Mouse (Mus musculus) embryonic facial prominence, embryonic 14.5 days (tissue): Measurements from ENCODE around the gene Foxp1. TPM values are rescaled to one million over a fixed set of nuclear protein-coding genes. Genes with fewer than 3 reads are reported as not detected.

Experiments
- ATAC-seq: fragments of 200-750 bp; cut with Nextera tagmentation; 2 replicates; pipeline ENCODE4 v1.8.0; 2017; ENCODE audit warnings: low read depth, moderate number of reproducible peaks, moderate TSS enrichment
- DNase-seq: peaks from one replicate; pipeline ENCODE4 v3.0.0-alpha.2; 2015; ENCODE audit warnings: low spot score
- H3K27ac ChIP-seq: fragments of 300-500 bp; sonication (generic); replicated peaks from 2 replicates; pipeline ENCODE4 v1.5.1; 2014; ENCODE audit warnings: low read depth, mild to moderate bottlenecking, low read length, moderate library complexity
- H3K27me3 ChIP-seq: fragments of 300-500 bp; sonication (generic); replicated peaks from 2 replicates; pipeline ENCODE4 v1.6.1; 2014; ENCODE audit warnings: low read length; ENCODE audit not compliant: control insufficient read depth, insufficient read depth
- H3K36me3 ChIP-seq: fragments of 300-500 bp; sonication (generic); 2 replicates; pipeline ENCODE4 v1.6.1; 2014; ENCODE audit warnings: low read length, mixed read lengths; ENCODE audit not compliant: control insufficient read depth, insufficient read depth
- H3K4me1 ChIP-seq: fragments of 300-500 bp; sonication (generic); 2 replicates; pipeline ENCODE4 v1.6.1; 2014; ENCODE audit warnings: antibody characterized with exemption, low read length; ENCODE audit not compliant: control insufficient read depth, insufficient read depth
- H3K4me2 ChIP-seq: fragments of 300-500 bp; sonication (generic); 2 replicates; pipeline ENCODE4 v1.6.1; 2014; ENCODE audit warnings: low read depth, mild to moderate bottlenecking, low read length, moderate library complexity, mixed read lengths
- H3K4me3 ChIP-seq: fragments of 300-500 bp; sonication (generic); 2 replicates; pipeline ENCODE4 v1.5.1; 2014; ENCODE audit warnings: low read depth, mild to moderate bottlenecking, low read length
- H3K9ac ChIP-seq: fragments of 300-500 bp; sonication (generic); 2 replicates; pipeline ENCODE4 v1.6.1; 2014; ENCODE audit warnings: low read depth, mild to moderate bottlenecking, low read length, moderate library complexity, mixed read lengths
- H3K9me3 ChIP-seq: fragments of 300-500 bp; sonication (generic); 2 replicates; pipeline ENCODE4 v1.6.1; 2016; ENCODE audit warnings: low read length; ENCODE audit not compliant: control insufficient read depth
- WGBS: fragments of 180-500 bp; shearing (Covaris S2); extraction: QIAGEN DNeasy Blood & Tissue Kit; methylation state at CpG from one replicate; pipeline ENCODE4 v1.1.7; 2014; 5-methylcytosine and 5-hydroxymethylcytosine counted together
- polyA plus RNA-seq: library from polyadenylated mRNA; unstranded; fragments of >200 nt; fragmentation: Nextera tagmentation; extraction: Ambion mirVana; gene quantifications from 2 replicates; pipeline ENCODE4 v1.2.1, GENCODE M21; 2014

Gene Foxp1
- polyA plus RNA-seq, 1 experiment from 2014 or later = 80.1 TPM

GRCm38 (mm10) chr6:99050288-99051006, 472.1 kb downstream of the Foxp1 start:
- 74% methylated on average over 3 of the region's 3 CpGs for WGBS
- H3K36me3 ChIP-seq = no peaks in the 10 kb centered on the region
- DNase-seq (no peak), ATAC-seq (no peak)
- H3K4me1 ChIP-seq = no peaks in the 10 kb centered on the region
- H3K27ac ChIP-seq = no peak overlapping the region
- H3K27me3 ChIP-seq = no peaks in the 10 kb centered on the region
- H3K9me3 ChIP-seq = no peaks in the 10 kb centered on the region
- no peak overlapping the region for H3K4me2 ChIP-seq
- no peak overlapping the region for H3K9ac ChIP-seq
- H3K4me3 ChIP-seq = no peak overlapping the region

- no peak overlapping the region for H3K27ac ChIP-seq
- no peaks in the 10 kb centered on the region for H3K36me3 ChIP-seq
- H3K4me3 ChIP-seq = no peak overlapping the region
- DNase-seq (no peak), ATAC-seq (no peak)
- no peaks in the 10 kb centered on the region for H3K27me3 ChIP-seq
- no peak overlapping the region for H3K9ac ChIP-seq
- WGBS = 81% methylated on average over 5 of the region's 5 CpGs
- H3K4me2 ChIP-seq = no peak overlapping the region
- no peaks in the 10 kb centered on the region for H3K9me3 ChIP-seq
- no peaks in the 10 kb centered on the region for H3K4me1 ChIP-seq
Observed at GRCm38 (mm10) chr6:99047322-99047721, 475.2 kb downstream of the Foxp1 start.

- ATAC-seq = no peak
- no peaks in the 10 kb centered on the region for H3K36me3 ChIP-seq
- no peaks in the 10 kb centered on the region for H3K27me3 ChIP-seq
- no peak overlapping the region for H3K4me3 ChIP-seq
- no peaks in the 10 kb centered on the region for H3K9me3 ChIP-seq
- H3K9ac ChIP-seq = no peak overlapping the region
- no peak for DNase-seq
- 80% methylated on average over 5 of the region's 5 CpGs for WGBS
- H3K4me2 ChIP-seq = no peak overlapping the region
- no peak overlapping the region for H3K27ac ChIP-seq
- H3K4me1 ChIP-seq = no peaks in the 10 kb centered on the region
Observed at GRCm38 (mm10) chr6:99045845-99046788, 476.4 kb downstream of the Foxp1 start.

- 81% methylated on average over 12 of the region's 12 CpGs for WGBS
- H3K27ac ChIP-seq = no peak overlapping the region
- no peak overlapping the region for H3K9ac ChIP-seq
- H3K4me1 ChIP-seq = no peaks in the 10 kb centered on the region
- no peaks in the 10 kb centered on the region for H3K27me3 ChIP-seq
- DNase-seq (no peak), ATAC-seq (no peak)
- H3K9me3 ChIP-seq = no peaks in the 10 kb centered on the region
- H3K4me2 ChIP-seq = no peak overlapping the region
- H3K36me3 ChIP-seq = no peaks in the 10 kb centered on the region
- H3K4me3 ChIP-seq = no peak overlapping the region
Observed at GRCm38 (mm10) chr6:99043932-99044664, 478.4 kb downstream of the Foxp1 start.

GRCm38 (mm10) chr6:99043226-99043625, 479.3 kb downstream of the Foxp1 start:
- Histone ChIP-seq H3K27me3 (no peaks in the 10 kb centered on the region), H3K4me3 (no peak overlapping the region), H3K9ac (no peak overlapping the region), H3K4me2 (no peak overlapping the region), H3K4me1 (no peaks in the 10 kb centered on the region), H3K36me3 (no peaks in the 10 kb centered on the region), H3K27ac (no peak overlapping the region), H3K9me3 (no peaks in the 10 kb centered on the region)
- DNase-seq (no peak), ATAC-seq (no peak)
- 61% methylated on average over 7 of the region's 7 CpGs for WGBS

- Histone ChIP-seq H3K36me3 (no peaks in the 10 kb centered on the region), H3K4me1 (no peaks in the 10 kb centered on the region), H3K4me3 (no peak overlapping the region), H3K9ac (no peak overlapping the region), H3K4me2 (no peak overlapping the region), H3K27ac (no peak overlapping the region), H3K27me3 (no peaks in the 10 kb centered on the region), H3K9me3 (no peaks in the 10 kb centered on the region)
- WGBS = 73% methylated on average over 6 of the region's 6 CpGs
- DNase-seq (no peak), ATAC-seq (no peak)
Observed at GRCm38 (mm10) chr6:99042175-99042954, 480.2 kb downstream of the Foxp1 start.

GRCm38 (mm10) chr6:99038977-99039376, 483.5 kb downstream of the Foxp1 start:
- H3K4me3 ChIP-seq = no peak overlapping the region
- DNase-seq (no peak), ATAC-seq (no peak)
- H3K36me3 ChIP-seq = no peaks in the 10 kb centered on the region
- H3K4me2 ChIP-seq = no peak overlapping the region
- no peak overlapping the region for H3K9ac ChIP-seq
- no peaks in the 10 kb centered on the region for H3K9me3 ChIP-seq
- H3K4me1 ChIP-seq = no peaks in the 10 kb centered on the region
- 77% methylated on average over 2 of the region's 2 CpGs for WGBS
- no peak overlapping the region for H3K27ac ChIP-seq
- H3K27me3 ChIP-seq = no peaks in the 10 kb centered on the region
